Mouse (Mus musculus) limb, embryonic 13.5 days (tissue): ENCODE results near the gene Dscaml1. TPM values are rescaled to one million over a fixed set of nuclear protein-coding genes. Genes with fewer than 3 reads are reported as not detected.

Experiments
- ATAC-seq: fragments of 200-750 bp; cut with Nextera tagmentation; 2 replicates; pipeline ENCODE4 v1.8.0; 2017; ENCODE audit warnings: low read depth, moderate number of reproducible peaks, moderate TSS enrichment; ENCODE audit not compliant: low FRiP score
- H3K27ac ChIP-seq: fragments of 300-500 bp; sonication (generic); 2 replicates; pipeline ENCODE4 v1.5.1; 2015; ENCODE audit warnings: inconsistent platforms, mild to moderate bottlenecking, moderate library complexity
- H3K27me3 ChIP-seq: fragments of 300-500 bp; sonication (generic); 2 replicates; pipeline ENCODE4 v1.6.1; 2015; ENCODE audit warnings: mild to moderate bottlenecking, inconsistent platforms
- H3K36me3 ChIP-seq: fragments of 300-500 bp; sonication (generic); 2 replicates; pipeline ENCODE4 v1.6.1; 2015; ENCODE audit warnings: inconsistent platforms, mild to moderate bottlenecking, moderate library complexity
- H3K4me1 ChIP-seq: fragments of 300-500 bp; sonication (generic); 2 replicates; pipeline ENCODE4 v1.6.1; 2015; ENCODE audit warnings: inconsistent platforms
- H3K4me2 ChIP-seq: fragments of 300-500 bp; sonication (generic); replicated peaks from 2 replicates; pipeline ENCODE4 v1.6.1; 2015; ENCODE audit warnings: inconsistent platforms, mild to moderate bottlenecking, moderate library complexity
- H3K4me3 ChIP-seq: fragments of 300-500 bp; sonication (generic); 2 replicates; pipeline ENCODE4 v1.5.1; 2015; ENCODE audit warnings: moderate library complexity, mild to moderate bottlenecking, inconsistent platforms
- H3K9ac ChIP-seq: fragments of 300-500 bp; sonication (generic); 2 replicates; pipeline ENCODE4 v1.6.1; 2015; ENCODE audit warnings: mild to moderate bottlenecking, inconsistent platforms
- H3K9me3 ChIP-seq: fragments of 300-500 bp; sonication (generic); 2 replicates; pipeline ENCODE4 v1.6.1; 2016; ENCODE audit warnings: inconsistent platforms
- WGBS: fragments of 180-500 bp; shearing (Covaris S2); methylation state at CpG from one replicate; pipeline ENCODE4 v1.1.7; 2015; 5-methylcytosine and 5-hydroxymethylcytosine counted together
- polyA plus RNA-seq: library from polyadenylated mRNA; unstranded; fragments of >200 nt; fragmentation: Nextera tagmentation; extraction: Ambion mirVana; gene quantifications from 2 replicates; pipeline ENCODE4 v1.2.1, GENCODE M21; 2015

Gene Dscaml1
- polyA plus RNA-seq, 1 experiment from 2014 or later, result 0.83 TPM

GRCm38 (mm10) chr9:45787547-45787946 lies 361.1 kb downstream of the Dscaml1 start:
- 85% methylated on average over 6 of the region's 6 CpGs for WGBS
- Histone ChIP-seq H3K27ac (no peak overlapping the region), H3K4me2 (no peak overlapping the region), H3K9ac (no peak overlapping the region; the same call in 1 of the 2 replicates), H3K4me3 (no peak overlapping the region), H3K36me3 (peaks cover 57% of the 10 kb centered on the region), H3K4me1 (peaks cover 3% of the 10 kb centered on the region; the same call in 1 of the 2 replicates), H3K27me3 (no peaks in the 10 kb centered on the region), H3K9me3 (no peaks in the 10 kb centered on the region)
- ATAC-seq, result no peak

DNA sequence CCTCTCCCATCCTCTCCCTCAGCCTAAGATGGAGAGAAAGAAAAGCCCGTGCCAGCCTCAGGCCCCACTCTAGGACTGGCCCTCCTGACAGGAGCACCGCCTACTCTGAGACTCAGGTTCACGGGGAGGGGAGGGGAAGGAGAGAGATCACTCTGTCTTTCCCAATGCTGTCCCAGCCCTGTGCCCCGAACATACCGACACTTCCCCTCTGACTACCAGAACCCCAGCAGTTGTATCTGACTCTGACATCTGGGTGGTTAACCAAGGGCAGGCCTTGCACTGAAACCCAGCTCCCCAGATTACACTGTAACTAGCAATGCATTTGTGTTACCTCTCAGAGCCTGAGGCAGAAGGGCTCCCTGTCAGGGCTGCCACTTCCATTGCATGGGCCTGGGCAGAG lies 362.0 kb downstream of the Dscaml1 start:
- no peaks in the 10 kb centered on the region for H3K9me3 ChIP-seq
- no peak overlapping the region for H3K27ac ChIP-seq
- 57% methylated on average over 5 of the region's 5 CpGs for WGBS
- H3K9ac ChIP-seq, result no peak overlapping the region
- H3K4me2 ChIP-seq, result no peak overlapping the region
- no peak overlapping the region for H3K4me3 ChIP-seq
- H3K4me1 ChIP-seq, result peaks cover 3% of the 10 kb centered on the region; the same call in 1 of the 2 replicates
- H3K36me3 ChIP-seq, result peaks cover 65% of the 10 kb centered on the region
- H3K27me3 ChIP-seq, result no peaks in the 10 kb centered on the region
- no peak for ATAC-seq

- Histone ChIP-seq H3K27ac (no peak overlapping the region), H3K4me1 (no peaks in the 10 kb centered on the region), H3K9me3 (no peaks in the 10 kb centered on the region), H3K27me3 (no peaks in the 10 kb centered on the region), H3K4me3 (no peak overlapping the region), H3K4me2 (no peak overlapping the region), H3K9ac (no peak overlapping the region), H3K36me3 (peaks cover 66% of the 10 kb centered on the region)
- 78% methylated on average over 8 of the region's 8 CpGs for WGBS
- no peak for ATAC-seq
Observed at GRCm38 (mm10) chr9:45791456-45792142, 365.2 kb downstream of the Dscaml1 start.

DNA sequence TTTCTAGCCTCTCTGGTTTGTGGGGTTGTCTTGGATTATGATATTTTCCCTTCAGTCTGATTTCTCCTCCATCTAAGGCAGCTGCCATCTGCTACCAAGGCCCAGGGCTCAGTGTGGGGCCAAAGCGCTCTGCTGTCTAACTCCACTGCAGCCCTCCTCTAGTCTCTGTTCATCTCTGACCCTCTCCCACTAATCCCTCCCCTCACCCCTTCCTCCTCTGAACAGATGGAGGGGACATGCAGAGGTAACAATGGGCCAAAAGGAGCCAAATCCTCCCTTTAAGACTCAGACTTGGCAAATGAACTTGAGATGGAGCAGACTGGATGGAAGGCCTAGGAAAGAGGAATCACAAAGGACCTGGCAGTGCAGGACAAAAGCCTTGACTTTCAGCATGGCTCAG lies 365.8 kb downstream of the Dscaml1 start:
- Histone ChIP-seq H3K36me3 (peaks cover 64% of the 10 kb centered on the region), H3K9me3 (no peaks in the 10 kb centered on the region), H3K27me3 (no peaks in the 10 kb centered on the region), H3K9ac (no peak overlapping the region), H3K4me1 (no peaks in the 10 kb centered on the region), H3K4me3 (no peak overlapping the region), H3K4me2 (no peak overlapping the region), H3K27ac (no peak overlapping the region)
- WGBS, result 88% methylated on average over 1 of the region's 1 CpGs
- no peak for ATAC-seq

DNA sequence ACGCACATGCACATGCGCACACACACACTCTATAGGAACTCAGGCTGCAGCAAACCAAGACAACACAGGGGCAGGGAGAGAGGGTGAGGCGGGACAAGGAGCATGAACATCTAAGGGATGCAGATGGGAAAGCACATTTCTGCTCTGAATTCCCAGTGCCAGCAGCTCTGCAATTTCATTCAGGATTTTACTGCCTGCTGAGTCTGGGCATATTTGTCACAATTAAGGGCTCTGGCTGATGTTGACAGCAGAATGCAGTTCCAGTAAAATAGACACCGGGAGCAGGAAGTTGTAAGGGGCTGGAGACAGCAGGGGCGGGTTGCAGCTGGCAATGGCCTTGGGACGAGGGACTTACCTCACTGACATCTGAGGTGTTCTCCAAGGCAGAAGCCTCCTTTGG lies 367.3 kb downstream of the Dscaml1 start:
- ATAC-seq, result no peak
- Histone ChIP-seq H3K9ac (no peak overlapping the region), H3K27me3 (no peaks in the 10 kb centered on the region), H3K36me3 (peaks cover 61% of the 10 kb centered on the region), H3K4me3 (no peak overlapping the region), H3K4me1 (peaks cover 9% of the 10 kb centered on the region), H3K27ac (no peak overlapping the region), H3K4me2 (no peak overlapping the region), H3K9me3 (no peaks in the 10 kb centered on the region)
- 70% methylated on average over 6 of the region's 6 CpGs for WGBS

- Histone ChIP-seq H3K9me3 (no peaks in the 10 kb centered on the region), H3K9ac (no peak overlapping the region), H3K27me3 (no peaks in the 10 kb centered on the region), H3K36me3 (peaks cover 49% of the 10 kb centered on the region), H3K27ac (no peak overlapping the region), H3K4me1 (peaks cover 18% of the 10 kb centered on the region), H3K4me3 (no peak overlapping the region), H3K4me2 (no peak overlapping the region)
- WGBS, result 91% methylated on average over 5 of the region's 5 CpGs
- ATAC-seq, result no peak
Observed at GRCm38 (mm10) chr9:45795722-45796121, 369.3 kb downstream of the Dscaml1 start.

DNA sequence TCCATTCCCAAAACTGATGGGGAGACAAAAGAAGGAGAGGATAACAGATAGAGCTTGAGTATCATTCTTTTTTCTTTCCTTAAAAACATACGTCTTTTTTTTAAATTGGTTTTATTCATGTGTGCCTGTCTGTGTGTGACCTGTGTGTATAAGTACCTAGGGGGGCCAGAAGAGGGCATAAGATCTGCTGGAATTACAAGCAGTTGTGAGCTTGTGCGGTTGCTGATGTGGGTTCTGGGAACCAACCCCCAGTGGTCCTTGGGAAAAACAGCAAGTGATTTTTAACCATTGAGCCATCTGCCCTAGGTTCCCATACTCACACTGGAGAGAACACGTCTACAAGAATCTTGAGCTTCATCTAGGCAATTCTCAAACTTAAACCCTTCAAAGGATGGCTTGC lies 370.8 kb downstream of the Dscaml1 start:
- Histone ChIP-seq H3K27me3 (no peaks in the 10 kb centered on the region), H3K4me1 (peaks cover 18% of the 10 kb centered on the region), H3K4me3 (no peak overlapping the region), H3K36me3 (peaks cover 47% of the 10 kb centered on the region), H3K9ac (no peak overlapping the region), H3K9me3 (no peaks in the 10 kb centered on the region), H3K27ac (no peak overlapping the region), H3K4me2 (no peak overlapping the region)
- no peak for ATAC-seq
- WGBS, result 88% methylated on average over 3 of the region's 3 CpGs

GRCm38 (mm10) chr9:45798467-45799164 lies 372.2 kb downstream of the Dscaml1 start:
- Histone ChIP-seq H3K36me3 (peaks cover 40% of the 10 kb centered on the region), H3K27ac (peak overlapping the region; percentile 49; the same call in 1 of the 2 replicates), H3K9me3 (no peaks in the 10 kb centered on the region), H3K9ac (peak overlapping the region; percentile 50), H3K4me1 (peaks cover 18% of the 10 kb centered on the region), H3K27me3 (no peaks in the 10 kb centered on the region), H3K4me2 (peak overlapping the region; percentile 46), H3K4me3 (no peak overlapping the region)
- whole genome bisulfite sequencing, result 12% methylated on average over 13 of the region's 13 CpGs
- peak; percentile 86; the same call in 1 of the 2 replicates for ATAC-seq

GRCm38 (mm10) chr9:45799402-45799801 lies 373.0 kb downstream of the Dscaml1 start:
- H3K4me2 ChIP-seq, result peak overlapping the region; percentile 46
- peak overlapping the region; percentile 1; the same call in 1 of the 2 replicates for H3K9ac ChIP-seq

More at GRCm38 (mm10) chr9:45799402-45799801, 373.0 kb downstream of the Dscaml1 start:
- Histone ChIP-seq H3K27me3 (no peaks in the 10 kb centered on the region), H3K4me3 (no peak overlapping the region), H3K27ac (peak overlapping the region; percentile 49; the same call in 1 of the 2 replicates), H3K9me3 (no peaks in the 10 kb centered on the region), H3K4me1 (peaks cover 18% of the 10 kb centered on the region), H3K36me3 (peaks cover 40% of the 10 kb centered on the region)
- no peak for ATAC-seq
- WGBS, result 59% methylated on average over 8 of the region's 8 CpGs

Other genes with a start within 250 kb of the Dscaml1 start
- gene BC049352, start 244.6 kb upstream of the Dscaml1 start, polyA plus RNA-seq, result not detected in 2 replicates
- gene Tmprss4, start 222.5 kb upstream of the Dscaml1 start, polyA plus RNA-seq, result 0.22 and 0.24 TPM in 2 replicates
- gene Il10ra, start 157.5 kb upstream of the Dscaml1 start, polyA plus RNA-seq, result 0.69 and 0.92 TPM in 2 replicates
- gene Tmprss13, start 107.5 kb upstream of the Dscaml1 start, polyA plus RNA-seq, result 1.6 and 1.7 TPM in 2 replicates
- gene Fxyd6, start 56.4 kb upstream of the Dscaml1 start, polyA plus RNA-seq, result 134 and 137 TPM in 2 replicates
- gene Fxyd2, start 27.0 kb upstream of the Dscaml1 start, polyA plus RNA-seq, result 3.8 and 5.9 TPM in 2 replicates